Mouse (Mus musculus) heart, adult 18-20 months (tissue): ENCODE measurements around the gene Ncbp2. TPM values are rescaled to one million over a fixed set of nuclear protein-coding genes. Genes with fewer than 3 reads are reported as not detected.

Source experiments
- DNase-seq, 2 experiments: peaks; one replicate each; pipeline ENCODE4 v3.0.0; 2021 to 2022; ENCODE audit warnings: mixed read lengths in 1 of 2
- long read RNA-seq, 2 experiments: library from polyadenylated mRNA; stranded (forward); transcript quantifications; one replicate each; pipeline ENCODE4 v2.0.0; 2021
- total RNA-seq, 2 experiments: library from RNA; stranded (reverse); gene quantifications; 2 replicates each; pipeline ENCODE4 v1.2.3; 2021

Gene Ncbp2
- 10 to 100 TPM; 24.8 to 26.4 TPM for total RNA-seq
- long read RNA-seq, experiment 1, transcript Ncbp2-201 (4 exons, 2,070 nt): major isoform, 28 of 30 reads
- long read RNA-seq, experiment 1, partial matches to known transcripts: 1 of 30 reads
- long read RNA-seq, experiment 1, other reads (novel, unspliced or antisense): 1 of 30 reads
- long read RNA-seq, experiment 2, transcript Ncbp2-201 (4 exons, 2,070 nt): major isoform, 17 of 26 reads
- long read RNA-seq, experiment 2, partial matches to known transcripts: 3 of 26 reads
- long read RNA-seq, experiment 2, other reads (novel, unspliced or antisense): 6 of 26 reads

GRCm38 (mm10) chr16:31948345-31948774 is at the start of gene Ncbp2, which contains the start of gene 0610012G03Rik:
Gene Ncbp2, plus strand, starts transcription at chr16:31948513.
Gene 0610012G03Rik, minus strand, starts transcription at chr16:31948494.
- DNase-seq: peak; percentile 96 to 97

GRCm38 (mm10) chr16:31898546-31899326 is 49.6 kb upstream of the Ncbp2 start:
- no peak for DNase-seq

GRCm38 (mm10) chr16:31901886-31902285 is 46.4 kb upstream of the Ncbp2 start:
- DNase-seq: no peak

GRCm38 (mm10) chr16:31903239-31903638 is 45.1 kb upstream of the Ncbp2 start:
- DNase-seq: no peak

- DNase-seq: no peak
Observed at GRCm38 (mm10) chr16:31905331-31905730, 43.0 kb upstream of the Ncbp2 start.

GRCm38 (mm10) chr16:31905891-31906825 is 42.2 kb upstream of the Ncbp2 start:
- no peak for DNase-seq

- peak; percentile 38 to 44 for DNase-seq
Observed at GRCm38 (mm10) chr16:31906896-31907295, 41.4 kb upstream of the Ncbp2 start.

- DNase-seq: no peak
Observed at GRCm38 (mm10) chr16:31908959-31909358, 39.4 kb upstream of the Ncbp2 start.

GRCm38 (mm10) chr16:31910281-31910847 is 37.9 kb upstream of the Ncbp2 start:
- DNase-seq: no peak

GRCm38 (mm10) chr16:31917776-31918175 is 30.5 kb upstream of the Ncbp2 start:
- no peak for DNase-seq

- DNase-seq: peak; percentile 67 to 85
Observed at GRCm38 (mm10) chr16:31918248-31918724, 30.0 kb upstream of the Ncbp2 start.

- DNase-seq: no peak
Observed at GRCm38 (mm10) chr16:31924368-31924767, 23.9 kb upstream of the Ncbp2 start.

GRCm38 (mm10) chr16:31926091-31926490 is 22.2 kb upstream of the Ncbp2 start:
- no peak for DNase-seq

- DNase-seq: no peak
Observed at GRCm38 (mm10) chr16:31926547-31927182, 21.6 kb upstream of the Ncbp2 start.

GRCm38 (mm10) chr16:31927412-31927811 is 20.9 kb upstream of the Ncbp2 start:
- no peak for DNase-seq

- no peak for DNase-seq
Observed at GRCm38 (mm10) chr16:31931330-31931729, 17.0 kb upstream of the Ncbp2 start.

- no peak for DNase-seq
Observed at GRCm38 (mm10) chr16:31932255-31932654, 16.1 kb upstream of the Ncbp2 start.

GRCm38 (mm10) chr16:31932840-31933697 is 15.2 kb upstream of the Ncbp2 start:
- peak; percentile 87 to 93 for DNase-seq

GRCm38 (mm10) chr16:31933751-31934549 is 14.4 kb upstream of the Ncbp2 start, which contains the start of gene Pigz:
Gene Pigz, plus strand, starts transcription at chr16:31933851.
- DNase-seq: peak; percentile 80
